Mouse (Mus musculus): Measurements from ENCODE around the gene Slc39a2.
A peak's percentile ranks its signal among the peaks of the same experiment; 100 is the strongest.

DNA sequence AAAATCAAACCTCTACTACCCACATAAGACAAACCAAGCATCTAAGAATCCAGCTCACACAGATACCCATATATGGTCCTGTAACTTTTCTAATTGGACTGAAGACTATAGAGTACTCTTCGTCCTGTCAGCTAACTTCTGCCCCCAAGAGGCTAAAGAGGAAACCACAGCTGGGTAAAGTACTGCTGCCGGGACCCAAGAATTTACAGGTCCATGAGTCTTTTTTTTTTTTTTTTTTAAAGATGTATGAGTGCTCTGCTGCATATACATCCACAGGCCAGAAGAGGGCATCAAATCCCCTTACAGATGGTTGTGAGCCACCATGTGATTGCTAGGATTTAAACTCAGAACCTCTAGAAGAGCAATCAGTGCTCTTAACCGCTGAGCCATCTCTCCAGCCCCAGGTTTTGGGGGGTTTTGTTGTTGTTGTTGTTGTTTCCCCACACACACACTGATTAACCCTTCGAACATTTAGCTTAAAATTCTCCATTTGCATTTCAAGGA, 9.1 kb upstream of the Slc39a2 start:
- TF ChIP-seq POLR2A (IDR thresholded peaks at IDR 0.05; ENCODE audit: insufficient read length, low read depth) (no peak), USF1 (IDR thresholded peaks at IDR 0.05; ENCODE audit: low read depth) (peak; percentile 50), TCF12 (IDR thresholded peaks at IDR 0.05; ENCODE audit: insufficient read depth, poor library complexity, severe bottlenecking) (no peak), MYOG (IDR thresholded peaks at IDR 0.05; ENCODE audit: control insufficient read depth in 1 of 3, insufficient read depth in 1 of 3, insufficient read length in 2 of 3, low read depth in 2 of 3) (no peak)
